Mouse (Mus musculus): ENCODE data around the gene Zfp800.

- TF ChIP-seq CTCF (IDR thresholded peaks at IDR 0.05; ENCODE audit: borderline replicate concordance, control insufficient read depth, extremely low read depth, insufficient read depth, low read length, poor library complexity) (no peak), POLR2A (IDR thresholded peaks at IDR 0.05; ENCODE audit: control insufficient read depth, extremely low read depth, insufficient read depth, low read length, poor library complexity) (no peak)
Observed at GRCm38 (mm10) chr6:28398726-28399125, 921 bp upstream of the Zfp800 start.
